Mouse (Mus musculus) liver, adult 2 months (tissue): ENCODE measurements around the gene Pfdn4. TPM values are rescaled to one million over a fixed set of nuclear protein-coding genes. Genes with fewer than 3 reads are reported as not detected.
A peak's percentile ranks its signal among the peaks of the same experiment; 100 is the strongest.

Experiments used
- DNase-seq: peaks from one replicate; pipeline ENCODE4 v3.0.0-alpha.2; 2011; ENCODE audit warnings: low read depth, low spot score; ENCODE audit errors: extremely low read depth
- H3K27ac ChIP-seq: fragments of 200-500 bp; replicated peaks from 2 replicates; pipeline ENCODE4 v1.5.1; 2012; ENCODE audit warnings: low read depth, mild to moderate bottlenecking, control low read depth, inconsistent platforms, low read length; ENCODE audit not compliant: insufficient read depth
- H3K27me3 ChIP-seq: fragments of 200-500 bp; 2 replicates; pipeline ENCODE4 v1.6.1; 2012; ENCODE audit warnings: mild to moderate bottlenecking, moderate library complexity, low read length, inconsistent platforms; ENCODE audit not compliant: control insufficient read depth, insufficient read depth
- H3K36me3 ChIP-seq: fragments of 200-500 bp; 2 replicates; pipeline ENCODE4 v1.6.1; 2012; ENCODE audit warnings: low read length, inconsistent platforms; ENCODE audit not compliant: control insufficient read depth, insufficient read depth
- H3K4me1 ChIP-seq: fragments of 200-500 bp; 2 replicates; pipeline ENCODE4 v1.6.1; 2011; ENCODE audit warnings: low read length; ENCODE audit not compliant: control insufficient read depth, insufficient read depth
- H3K4me3 ChIP-seq: fragments of 200-500 bp; 2 replicates; pipeline ENCODE4 v1.5.1; 2011; ENCODE audit warnings: low read depth, mild to moderate bottlenecking, control low read depth, low read length, moderate library complexity; ENCODE audit not compliant: insufficient read depth
- H3K79me2 ChIP-seq: fragments of 200-500 bp; 2 replicates; pipeline ENCODE4 v1.6.1; 2012; ENCODE audit warnings: inconsistent platforms, mild to moderate bottlenecking, low read length, moderate library complexity; ENCODE audit not compliant: control insufficient read depth, insufficient read depth
- H3K9ac ChIP-seq: fragments of 200-500 bp; 2 replicates; pipeline ENCODE4 v1.6.1; 2012; ENCODE audit warnings: low read depth, mild to moderate bottlenecking, control low read depth, inconsistent platforms, low read length
- CTCF ChIP-seq: fragments of 200-500 bp; IDR thresholded peaks from 2 replicates; pipeline ENCODE4 v1.5.1; 2011; ENCODE audit warnings: low read depth, low read length, control low read depth
- POLR2A ChIP-seq: fragments of 200-500 bp; IDR thresholded peaks from 2 replicates; pipeline ENCODE4 v1.6.1; 2011; ENCODE audit warnings: low read length, control low read depth; ENCODE audit not compliant: insufficient read depth; ENCODE audit errors: extremely low read depth
- WGBS: fragments of 180-500 bp; shearing (Covaris S2); methylation state at CpG from one replicate; pipeline ENCODE4 v1.1.7; 2018; 5-methylcytosine and 5-hydroxymethylcytosine counted together
- polyA plus RNA-seq: library from polyadenylated mRNA; depleted of rRNA; stranded (reverse); fragments of >200 nt; gene quantifications from 2 replicates; pipeline ENCODE4 v1.2.3, GENCODE M21; 2012
- total RNA-seq: library from RNA; depleted of rRNA; stranded (reverse); fragments of >200 nt; gene quantifications from 2 replicates; pipeline ENCODE4 v1.2.3, GENCODE M21; 2014

Pfdn4 gene
- total and polyA plus RNA-seq, 2 experiments = 1.4 to 10.6 TPM

- peak; percentile 98 for DNase-seq
- Histone ChIP-seq H3K27ac (peak overlapping the region; percentile 65), H3K27me3 (no peaks in the 10 kb centered on the region), H3K9ac (no peak overlapping the region), H3K4me1 (peaks cover 15% of the 10 kb centered on the region; the same call in 1 of the 2 replicates), H3K4me3 (no peak overlapping the region), H3K36me3 (no peaks in the 10 kb centered on the region), H3K79me2 (no peaks in the 10 kb centered on the region)
- 15% methylated on average over 9 of the region's 9 CpGs for WGBS
- TF ChIP-seq CTCF (no peak), POLR2A (no peak)
Measured at GRCm38 (mm10) chr2:170459805-170460204, 36.4 kb upstream of the Pfdn4 start.

- Histone ChIP-seq H3K4me1 (peaks cover 15% of the 10 kb centered on the region; the same call in 1 of the 2 replicates), H3K4me3 (no peak overlapping the region), H3K27me3 (no peaks in the 10 kb centered on the region), H3K27ac (no peak overlapping the region), H3K79me2 (no peaks in the 10 kb centered on the region), H3K9ac (no peak overlapping the region), H3K36me3 (no peaks in the 10 kb centered on the region)
- 56% methylated on average over 7 of the region's 7 CpGs for WGBS
- DNase-seq = peak; percentile 35
- TF ChIP-seq POLR2A (no peak), CTCF (no peak)
Measured at GRCm38 (mm10) chr2:170461652-170462051, 34.6 kb upstream of the Pfdn4 start.

- H3K79me2 ChIP-seq = no peaks in the 10 kb centered on the region
- no peaks in the 10 kb centered on the region for H3K27me3 ChIP-seq
- H3K9ac ChIP-seq = no peak overlapping the region
- no peak for TF ChIP-seq CTCF
- TF ChIP-seq POLR2A = no peak
- WGBS = 62% methylated on average over 4 of the region's 4 CpGs
- H3K27ac ChIP-seq = no peak overlapping the region
- peaks cover 6% of the 10 kb centered on the region; the same call in 1 of the 2 replicates for H3K4me1 ChIP-seq
- no peak overlapping the region for H3K4me3 ChIP-seq
- no peaks in the 10 kb centered on the region for H3K36me3 ChIP-seq
- no peak for DNase-seq
Measured at GRCm38 (mm10) chr2:170464817-170465216, 31.4 kb upstream of the Pfdn4 start.

GRCm38 (mm10) chr2:170468009-170468408 is 28.2 kb upstream of the Pfdn4 start:
- Histone ChIP-seq H3K36me3 (no peaks in the 10 kb centered on the region), H3K27me3 (no peaks in the 10 kb centered on the region), H3K4me1 (peaks cover 1% of the 10 kb centered on the region; the same call in 1 of the 2 replicates), H3K27ac (no peak overlapping the region), H3K9ac (no peak overlapping the region), H3K79me2 (no peaks in the 10 kb centered on the region), H3K4me3 (no peak overlapping the region)
- TF ChIP-seq POLR2A = no peak
- peak; percentile 21; the same call in 1 of the 2 replicates for TF ChIP-seq CTCF
- no peak for DNase-seq

- H3K79me2 ChIP-seq = no peaks in the 10 kb centered on the region
- no peak overlapping the region for H3K27ac ChIP-seq
- no peak overlapping the region for H3K9ac ChIP-seq
- WGBS = 28% methylated on average over 10 of the region's 10 CpGs
- no peak overlapping the region for H3K4me3 ChIP-seq
- peak; percentile 69 for DNase-seq
- H3K4me1 ChIP-seq = peaks cover 1% of the 10 kb centered on the region; the same call in 1 of the 2 replicates
- no peaks in the 10 kb centered on the region for H3K27me3 ChIP-seq
- no peaks in the 10 kb centered on the region for H3K36me3 ChIP-seq
- no peak for TF ChIP-seq POLR2A
- TF ChIP-seq CTCF = no peak
Measured at GRCm38 (mm10) chr2:170469616-170470308, 26.5 kb upstream of the Pfdn4 start.

- no peak for DNase-seq
- no peaks in the 10 kb centered on the region for H3K79me2 ChIP-seq
- H3K4me3 ChIP-seq = no peak overlapping the region
- H3K9ac ChIP-seq = no peak overlapping the region
- H3K27me3 ChIP-seq = no peaks in the 10 kb centered on the region
- peaks cover 1% of the 10 kb centered on the region; the same call in 1 of the 2 replicates for H3K4me1 ChIP-seq
- H3K36me3 ChIP-seq = no peaks in the 10 kb centered on the region
- TF ChIP-seq CTCF = no peak
- TF ChIP-seq POLR2A = no peak
- no peak overlapping the region for H3K27ac ChIP-seq
- 91% methylated on average over 5 of the region's 5 CpGs for whole genome bisulfite sequencing
Measured at GRCm38 (mm10) chr2:170470591-170470990, 25.6 kb upstream of the Pfdn4 start.
